8 mouse cellular contexts compared by ENCODE assay signal in genomic region chr2:32875675-32876489, GRCm38 (mm10). TPM values are rescaled to one million over a fixed set of nuclear protein-coding genes. Genes with fewer than 3 reads are reported as not detected.
A peak's percentile ranks its signal among the peaks of the same experiment; 100 is the strongest.
DNase-seq lines count a peak whose midpoint lies in the region; ATAC-seq lines count a peak whose summit lies in the region.

Gene Fam129b, plus strand, starts transcription at chr2:32876114.

- peak; percentile 79 for ATAC-seq in megakaryocyte, adult 5-6 weeks (ENCODE audit: poor library complexity, severe bottlenecking)

- intact Hi-C loops in gastrocnemius, postnatal 14 days (cut with DNase I; ENCODE audit: low total_unique reads), result no loop called here

- DNase-seq in adrenal gland, adult 2 months, result peak; percentile 92
- DNase-seq in embryo, embryonic 10 days (ENCODE audit: low spot score), result peak; percentile 94
- DNase-seq in gastrocnemius, postnatal 14 days, result peak; percentile 88
- peak; percentile 52 for DNase-seq in hindlimb bud, embryonic 11.5 days (ENCODE audit: extremely low spot score, low read depth, low spot score)
- no peak for DNase-seq in left cerebral cortex, adult 8-10 months (ENCODE audit: low spot score in 2 of 2)
- DNase-seq in right cerebral cortex, adult 2 months (ENCODE audit: low spot score in 2 of 2), result peak; percentile 65 to 68
- peak; percentile 91 for DNase-seq in urinary bladder, postnatal 14 days (ENCODE audit: low spot score)

RNA-seq across cellular contexts. Expression of gene Fam129b, which starts in this region (rescaled TPM):
- 10 to 100 TPM; 14.8 to 27.4 TPM for total RNA-seq in adrenal gland, adult 2 months (2021)
- polyA plus RNA-seq in adrenal gland, adult 2 months (2012; rRNA removed), result 20.1 and 21.6 TPM in 2 replicates
- 10 to 100 TPM; 12.1 to 15.8 TPM for total RNA-seq in gastrocnemius, postnatal 14 days (2021)
- total RNA-seq in left cerebral cortex, adult 8-10 months (2022), result 10 to 100 TPM; 24.7 to 31.8 (median 28.4) TPM
- total RNA-seq in megakaryocyte, adult 5-6 weeks (2015), result 18.4 and 20.9 TPM in 2 replicates
- total RNA-seq in megakaryocyte, adult 5-6 weeks (2017), result 38.3 and 40.7 TPM in 2 replicates

Comparison
In these comparisons a context has a peak if more than half of its experiments do, and no peak if none do; other contexts are left out.
1. DNase-seq: peak in adrenal gland, adult 2 months (single experiment), embryo, embryonic 10 days (single experiment), gastrocnemius, postnatal 14 days (single experiment), hindlimb bud, embryonic 11.5 days (single experiment), right cerebral cortex, adult 2 months (2 of 2) and urinary bladder, postnatal 14 days (single experiment); none in left cerebral cortex, adult 8-10 months (0 of 2).